Mouse (Mus musculus) retina, postnatal 7 days (tissue): Measurements from ENCODE around the gene Gm12216.

Source experiments
- DNase-seq: peaks from one replicate; pipeline ENCODE4 v3.0.0-alpha.2; 2012; ENCODE audit warnings: low read depth, low spot score

Gm12216 gene

DNA sequence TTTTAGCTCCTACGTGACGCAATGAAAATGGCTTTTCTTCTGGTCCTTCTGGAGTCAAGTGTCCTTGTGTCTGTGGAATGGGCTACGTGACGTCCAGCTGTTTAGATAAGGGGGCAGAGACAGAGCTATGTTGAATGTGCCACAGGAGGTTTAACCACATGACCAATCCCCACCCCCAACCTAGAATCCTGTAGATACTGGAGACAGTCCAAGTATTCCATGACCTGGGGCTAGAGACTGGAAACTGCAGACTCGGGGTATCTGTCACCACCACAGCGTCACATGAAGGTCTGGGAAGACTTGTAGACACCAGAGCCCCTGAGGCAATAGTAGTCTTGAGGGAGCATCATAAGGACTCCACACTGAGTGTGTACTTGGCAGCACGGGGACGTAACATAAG, 63.2 kb downstream of the Gm12216 start:
- no peak for DNase-seq

DNA sequence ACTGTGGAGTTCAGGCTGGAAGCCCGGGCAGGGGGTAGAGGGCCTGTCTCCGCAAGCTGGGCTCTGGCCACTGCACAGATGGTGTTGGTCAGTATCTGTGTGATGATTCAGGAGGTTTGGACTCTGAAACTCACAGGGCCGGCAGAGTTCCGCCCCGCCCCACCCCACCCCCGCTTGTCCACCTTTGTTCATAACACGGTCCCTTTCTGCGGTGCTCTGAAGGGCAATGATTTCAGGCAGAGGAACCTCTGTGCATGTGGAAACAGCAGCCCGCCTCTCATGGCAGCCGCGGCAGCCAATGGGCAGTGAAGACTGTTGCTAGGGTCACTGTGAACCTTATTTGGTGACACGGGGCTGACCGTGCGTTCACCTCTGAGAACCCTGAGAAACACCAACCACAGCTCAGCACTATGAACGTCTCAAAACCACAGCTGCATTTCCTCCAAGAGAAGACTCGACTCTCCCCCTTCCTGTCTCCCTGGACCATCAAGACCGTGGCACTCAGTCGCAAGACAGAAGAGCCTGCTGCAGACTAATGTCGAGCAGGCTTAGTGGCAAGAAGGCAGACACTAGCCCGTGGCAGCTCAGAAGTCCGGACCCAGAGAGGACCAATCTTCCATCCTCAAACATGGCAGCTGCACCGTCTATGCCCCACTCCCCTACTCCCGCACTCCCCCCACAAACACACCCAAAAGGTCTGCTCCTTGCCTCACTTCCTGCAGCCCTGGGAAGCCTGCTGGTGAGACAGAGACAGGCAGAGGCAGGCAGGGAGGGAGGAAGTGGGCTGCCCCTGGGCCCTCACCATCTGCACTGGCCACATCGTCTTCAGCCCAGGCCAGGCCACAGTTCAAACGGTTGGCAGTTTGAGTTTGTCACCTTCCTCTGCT, 64.1 kb downstream of the Gm12216 start:
- DNase-seq = no peak

DNA sequence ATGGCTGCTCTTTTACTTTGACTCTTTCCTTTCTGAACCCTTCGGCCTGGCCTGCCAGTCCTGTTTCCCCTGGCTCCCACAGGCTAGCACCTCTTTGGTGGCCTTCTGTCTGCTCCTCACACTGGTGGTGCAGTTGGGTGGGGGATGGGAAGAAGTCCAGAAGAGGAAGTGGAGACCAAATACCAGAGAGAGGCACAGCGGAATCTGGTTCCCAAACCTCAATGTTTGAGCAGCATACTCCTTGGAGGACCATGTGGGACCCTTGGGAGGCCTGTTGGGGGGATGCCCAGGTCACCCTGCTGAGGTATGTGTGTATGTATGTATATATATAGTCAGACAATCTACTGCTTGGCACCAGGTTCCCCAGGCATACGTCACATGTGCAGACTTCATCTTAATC, 65.0 kb downstream of the Gm12216 start:
- no peak for DNase-seq

DNA sequence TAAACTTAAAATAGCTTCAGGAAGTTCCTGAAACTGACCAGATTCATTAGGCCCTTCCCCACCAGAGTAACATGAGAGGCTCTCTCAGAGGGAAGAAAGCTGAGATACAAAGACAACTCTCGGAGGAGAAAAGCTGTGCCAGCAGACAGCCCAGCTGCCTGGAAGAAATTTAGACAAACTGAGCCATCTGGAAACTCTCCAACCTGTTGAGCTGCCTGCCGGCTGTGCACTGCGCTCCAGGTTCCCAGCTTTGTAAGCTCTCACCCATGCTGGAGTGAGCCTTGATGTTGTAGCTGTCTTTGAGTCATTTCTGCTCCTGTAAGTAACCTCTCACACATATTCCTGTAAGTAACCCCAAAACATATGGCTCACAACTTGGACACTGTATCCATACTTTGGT, 66.1 kb downstream of the Gm12216 start:
- no peak for DNase-seq

GRCm38 (mm10) chr11:53789277-53789676, 69.8 kb downstream of the Gm12216 start:
- DNase-seq = no peak

GRCm38 (mm10) chr11:53788196-53788595, 70.9 kb downstream of the Gm12216 start:
- DNase-seq = no peak

DNA sequence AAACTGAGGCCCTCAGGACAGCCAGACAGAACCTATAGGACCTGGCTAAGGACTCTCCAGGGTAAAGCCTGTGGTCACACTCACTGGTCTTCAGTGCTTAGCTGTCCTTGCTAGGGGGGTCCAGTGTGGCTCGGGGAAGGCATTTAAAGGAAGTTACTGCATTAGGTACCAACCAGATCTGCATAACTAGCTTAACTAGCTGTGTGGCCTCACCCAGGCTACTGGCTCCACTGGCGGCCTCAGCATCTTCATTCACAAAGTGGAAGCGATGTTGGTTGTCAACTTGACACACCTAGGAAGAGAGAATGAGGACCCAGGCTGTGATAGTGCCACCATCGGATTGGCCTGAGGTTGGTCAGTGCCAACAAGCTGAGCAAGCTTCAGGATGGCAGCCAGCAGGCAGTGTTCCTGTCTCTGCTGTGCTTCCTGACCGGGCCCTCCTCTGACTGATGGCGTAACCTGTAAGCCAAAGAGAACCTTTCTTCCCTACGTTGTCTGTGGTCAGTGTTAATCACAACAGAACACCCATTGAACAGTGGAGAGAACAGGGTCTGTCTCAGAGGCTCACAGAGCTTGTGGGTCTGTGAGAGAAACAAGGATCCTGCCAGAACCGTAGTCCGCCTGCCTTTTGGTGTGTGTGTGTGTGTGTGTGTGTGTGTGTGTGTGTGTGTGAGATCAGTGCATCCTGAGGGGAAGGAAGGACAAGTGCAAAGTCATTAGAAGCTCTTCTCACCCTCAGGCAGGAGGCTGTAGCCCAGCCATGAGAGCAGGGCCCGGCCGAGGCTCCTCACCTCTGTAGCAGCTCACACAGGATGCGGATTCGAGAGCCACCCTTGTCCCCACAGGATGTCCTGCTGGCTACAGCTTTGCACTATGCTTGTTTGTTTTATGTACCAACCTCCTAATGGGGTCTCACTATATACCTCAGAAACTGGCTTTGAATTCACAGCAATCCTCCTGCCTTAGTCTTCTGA, 72.7 kb downstream of the Gm12216 start:
- no peak for DNase-seq

- DNase-seq = no peak
These were observed 73.6 kb downstream of the Gm12216 start for GRCm38 (mm10) chr11:53785311-53785936.

GRCm38 (mm10) chr11:53783288-53783687, 75.8 kb downstream of the Gm12216 start:
- DNase-seq = no peak

DNA sequence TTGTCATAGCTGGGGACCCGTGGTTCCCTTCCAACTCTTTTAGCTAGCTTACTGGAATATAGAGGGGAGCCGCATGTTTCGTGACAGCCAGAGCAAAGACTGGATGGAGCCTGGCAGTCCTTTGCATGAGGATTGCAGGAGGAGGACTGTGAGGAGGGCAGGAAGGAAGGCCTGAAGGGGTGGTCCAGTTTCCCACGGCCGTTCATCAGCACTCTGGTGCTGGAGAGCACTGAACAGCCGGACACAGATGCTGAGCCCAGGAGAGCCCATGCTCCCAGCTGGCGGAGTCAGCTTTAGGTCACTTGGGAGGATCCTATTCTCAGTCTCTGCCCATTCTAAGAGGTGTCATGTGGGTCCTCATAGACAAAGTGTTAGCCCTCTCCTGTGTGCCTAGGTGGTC, 77.1 kb downstream of the Gm12216 start:
- no peak for DNase-seq

DNA sequence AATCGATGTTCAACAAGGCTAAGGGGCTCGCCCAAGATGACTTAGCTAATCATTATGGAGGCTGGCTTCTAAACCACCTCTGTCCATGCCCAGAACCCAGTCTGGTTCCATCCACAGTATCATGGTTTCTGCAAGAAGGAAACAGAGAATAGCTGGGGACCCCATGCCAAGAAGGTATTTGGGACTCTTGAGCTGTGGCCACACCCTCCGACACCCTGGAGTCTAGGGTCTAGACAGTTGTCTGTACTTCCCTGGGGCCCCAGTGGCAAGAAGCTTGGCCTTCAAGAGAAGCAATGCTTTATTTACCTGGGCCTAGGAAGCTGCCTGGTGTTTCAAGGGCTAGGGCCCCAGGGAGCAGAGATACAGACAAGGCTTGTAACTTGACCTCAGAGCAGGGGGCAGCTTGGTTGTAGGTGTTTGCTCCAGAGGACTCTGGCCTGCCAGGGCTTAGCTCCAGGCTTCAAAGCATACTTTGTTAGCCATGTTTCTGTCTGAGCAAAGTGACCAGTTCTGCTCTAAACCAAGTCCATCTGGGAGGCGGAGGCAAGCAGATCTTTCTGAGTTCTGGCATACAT, 77.8 kb downstream of the Gm12216 start:
- DNase-seq = no peak

GRCm38 (mm10) chr11:53780262-53780661, 78.8 kb downstream of the Gm12216 start:
- no peak for DNase-seq

DNA sequence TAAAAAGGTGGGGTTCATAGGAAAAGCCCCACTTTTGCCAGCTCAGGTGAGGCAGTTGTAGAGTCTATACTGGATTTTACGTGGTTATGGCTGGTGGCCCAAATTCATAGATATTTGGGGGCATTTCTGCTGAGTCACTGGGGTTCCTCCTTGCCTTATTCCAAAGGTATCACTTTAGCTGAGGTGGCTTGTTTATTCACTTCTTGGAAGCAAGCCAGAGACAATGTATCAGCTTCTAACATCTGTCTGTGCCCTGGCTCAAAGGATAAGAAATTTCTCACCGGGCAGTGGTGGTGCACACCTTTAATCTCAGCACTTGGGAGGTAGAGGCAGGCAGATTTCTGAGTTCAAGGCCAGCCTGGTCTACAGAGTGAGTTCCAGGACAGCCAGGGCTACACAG, 79.2 kb downstream of the Gm12216 start:
- no peak for DNase-seq

DNA sequence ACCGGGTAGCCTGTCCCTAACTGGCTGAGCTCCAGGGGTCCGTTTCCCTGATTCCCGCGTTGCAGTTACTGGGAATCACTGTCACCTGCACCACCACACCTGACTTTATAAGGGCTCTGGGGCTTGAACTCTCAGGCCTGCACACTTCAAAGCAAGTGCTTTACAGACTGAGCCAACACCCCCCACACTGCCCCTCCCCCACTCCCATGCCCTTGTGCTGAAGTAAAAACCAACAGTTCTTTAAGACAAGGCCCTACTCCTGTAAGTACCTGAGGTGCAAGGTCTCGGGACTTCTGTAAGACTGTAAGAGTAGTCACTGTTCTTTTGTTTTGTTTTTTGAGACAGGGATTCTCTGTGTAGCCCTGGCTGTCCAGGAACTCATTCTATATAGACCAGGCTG, 80.6 kb downstream of the Gm12216 start:
- DNase-seq = no peak

- DNase-seq = no peak
These were observed 81.3 kb downstream of the Gm12216 start for GRCm38 (mm10) chr11:53777736-53778135.

GRCm38 (mm10) chr11:53774659-53775255, 84.3 kb downstream of the Gm12216 start:
- no peak for DNase-seq

GRCm38 (mm10) chr11:53773641-53774360, 85.3 kb downstream of the Gm12216 start:
- DNase-seq = no peak

DNA sequence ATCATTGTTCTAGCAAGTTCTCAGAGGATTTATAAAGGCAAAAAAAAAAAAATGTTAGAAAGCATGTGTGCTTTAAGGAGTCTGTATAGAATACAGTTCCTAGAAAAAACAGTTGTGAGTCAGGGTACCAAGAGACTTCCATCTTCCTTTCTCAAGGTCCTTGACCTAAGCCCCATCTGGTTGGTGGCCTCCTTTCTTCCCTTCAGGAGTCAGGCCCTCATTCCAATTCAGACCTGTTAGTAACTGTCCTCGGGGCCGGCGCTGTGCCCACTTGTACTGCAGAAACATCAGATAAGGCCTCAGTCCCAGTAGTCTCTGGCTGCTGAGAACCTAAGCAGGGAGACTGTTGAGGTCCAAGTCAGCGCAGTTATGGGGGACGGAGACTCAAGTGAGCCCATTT, 86.0 kb downstream of the Gm12216 start, which contains the start of gene Gm17334:
Gene Gm17334, minus strand, starts transcription at position 101 of the 400 bp plus-strand sequence.
- no peak for DNase-seq

GRCm38 (mm10) chr11:53772536-53772935, 86.5 kb downstream of the Gm12216 start:
- DNase-seq = no peak

GRCm38 (mm10) chr11:53771001-53771744, 87.9 kb downstream of the Gm12216 start:
- DNase-seq = no peak
